Mouse (Mus musculus) ES-E14 (cell line): ENCODE measurements around the gene Nsmf. TPM values are rescaled to one million over a fixed set of nuclear protein-coding genes. Genes with fewer than 3 reads are reported as not detected.

ENCODE experiments used
- DNase-seq: peaks from one replicate; pipeline ENCODE4 v3.0.0-alpha.2; 2013; ENCODE audit warnings: low read depth, low spot score
- H3K27ac ChIP-seq: 2 replicates; pipeline ENCODE4 v1.5.1; 2012; ENCODE audit warnings: low read depth, mild to moderate bottlenecking, low read length, moderate library complexity, mixed read lengths; ENCODE audit not compliant: poor library complexity, insufficient read depth, severe bottlenecking
- H3K36me3 ChIP-seq: 2 replicates; pipeline ENCODE4 v1.6.1; 2012; ENCODE audit warnings: mild to moderate bottlenecking, low read length, moderate library complexity, mixed read lengths; ENCODE audit not compliant: control insufficient read depth, poor library complexity, insufficient read depth, severe bottlenecking
- H3K4me1 ChIP-seq, 2 experiments: fragments of 150-350 bp in 1 of 2; sonication (generic) in 1 of 2; 2 replicates each; pipeline ENCODE4 v1.6.1; 2012; ENCODE audit warnings: low read length in 2 of 2, mild to moderate bottlenecking in 1 of 2, mixed read lengths in 1 of 2; ENCODE audit not compliant: control insufficient read depth in 2 of 2, insufficient read depth in 2 of 2, poor library complexity in 1 of 2
- H3K4me3 ChIP-seq, 2 experiments: fragments of 150-350 bp in 1 of 2; sonication (generic) in 1 of 2; 2 replicates each; pipeline ENCODE4 v1.5.1; 2012; ENCODE audit warnings: low read length in 2 of 2, low read depth in 1 of 2, mild to moderate bottlenecking in 1 of 2, mixed read lengths in 1 of 2; ENCODE audit not compliant: insufficient read depth in 1 of 2, poor library complexity in 1 of 2, severe bottlenecking in 1 of 2
- H3K9ac ChIP-seq: 2 replicates; pipeline ENCODE4 v1.6.1; 2012; ENCODE audit warnings: low read depth, mild to moderate bottlenecking, low read length, mixed read lengths; ENCODE audit not compliant: poor library complexity, insufficient read depth, severe bottlenecking
- H3K9me3 ChIP-seq: fragments of 150-350 bp; sonication (generic); 2 replicates; pipeline ENCODE4 v1.6.1; 2012; ENCODE audit warnings: low read depth, mild to moderate bottlenecking, low read length; ENCODE audit not compliant: control insufficient read depth, insufficient read depth
- CHD2 ChIP-seq: IDR thresholded peaks from 2 replicates; pipeline ENCODE4 v1.6.1; 2014; ENCODE audit warnings: mild to moderate bottlenecking, low read depth, low read length, inconsistent platforms
- HCFC1 ChIP-seq: IDR thresholded peaks from 2 replicates; pipeline ENCODE4 v1.6.1; 2012; ENCODE audit warnings: low read length, inconsistent platforms, borderline replicate concordance; ENCODE audit not compliant: insufficient read depth
- MAFK ChIP-seq: IDR thresholded peaks from 2 replicates; pipeline ENCODE4 v1.6.1; 2014; ENCODE audit warnings: mild to moderate bottlenecking, low read depth, low read length, inconsistent platforms; ENCODE audit not compliant: insufficient read depth
- ZC3H11A ChIP-seq: IDR thresholded peaks from 2 replicates; pipeline ENCODE4 v1.6.1; 2012; ENCODE audit warnings: low read depth, mild to moderate bottlenecking, inconsistent platforms, low read length, borderline replicate concordance
- ZNF384 ChIP-seq: IDR thresholded peaks from 2 replicates; pipeline ENCODE4 v1.6.1; 2012; ENCODE audit warnings: low read depth, low read length, inconsistent platforms
- in situ Hi-C, 2 experiments: fragments of 600-800 bp; cut with MboI; formaldehyde crosslinking; loops; one replicate each; pipeline ENCODE4 v1.15.1; 2025; ENCODE audit warnings: low sequenced_read_pairs in 2 of 2, inconsistent platforms in 1 of 2; ENCODE audit not compliant: unreplicated experiment in 2 of 2
- total RNA-seq: library from RNA; depleted of rRNA; stranded (reverse); fragments of 300-350 nt; gene quantifications from 2 replicates; pipeline ENCODE4 v1.2.3, GENCODE M21; 2012; rRNA removed

The Nsmf gene
- 9.3 and 10.4 TPM in 2 replicates for total RNA-seq

- Histone ChIP-seq H3K9me3 (no peaks in the 10 kb centered on the region), H3K9ac (peak within 1 kb of the TSS; percentile 50), H3K36me3 (no peaks in the 10 kb centered on the region), H3K4me3 (peak within 1 kb of the TSS; percentile 72 to 83), H3K4me1 (peaks cover 0 to 10% of the 10 kb centered on the region in 2 experiments; a peak in 1 of 4 replicates), H3K27ac (no peak within 1 kb of the TSS)
- in situ Hi-C loops = no loop called here
- no peak for TF ChIP-seq CHD2
- no peak for TF ChIP-seq ZC3H11A
- no peak for TF ChIP-seq ZNF384
- no peak for TF ChIP-seq MAFK
- TF ChIP-seq HCFC1 = no peak
- peak; percentile 29 for DNase-seq
Measured at GRCm38 (mm10) chr2:25054221-25055067, at the start of gene Nsmf. TSS of gene Nsmf (plus strand) at chr2:25054355.

GRCm38 (mm10) chr2:25006767-25007166, 47.4 kb upstream of the Nsmf start:
- in situ Hi-C loops = no loop called here
- H3K9ac ChIP-seq = no peak overlapping the region
- DNase-seq = no peak
- H3K4me1 ChIP-seq = no peaks in the 10 kb centered on the region
- H3K27ac ChIP-seq = no peak overlapping the region
- no peaks in the 10 kb centered on the region for H3K9me3 ChIP-seq
- no peak overlapping the region for H3K4me3 ChIP-seq
- no peaks in the 10 kb centered on the region for H3K36me3 ChIP-seq
- TF ChIP-seq CHD2 (no peak), ZNF384 (no peak), HCFC1 (no peak), MAFK (no peak), ZC3H11A (no peak)

GRCm38 (mm10) chr2:25008250-25008649, 45.9 kb upstream of the Nsmf start:
- no peak overlapping the region for H3K4me3 ChIP-seq
- H3K36me3 ChIP-seq = no peaks in the 10 kb centered on the region
- TF ChIP-seq ZNF384 (no peak), ZC3H11A (no peak), MAFK (no peak), HCFC1 (no peak), CHD2 (no peak)
- H3K9ac ChIP-seq = no peak overlapping the region
- in situ Hi-C loops = no loop called here
- no peak overlapping the region for H3K27ac ChIP-seq
- no peaks in the 10 kb centered on the region for H3K4me1 ChIP-seq
- H3K9me3 ChIP-seq = no peaks in the 10 kb centered on the region
- no peak for DNase-seq

GRCm38 (mm10) chr2:25022678-25023077, 31.5 kb upstream of the Nsmf start:
- no peak for TF ChIP-seq CHD2
- TF ChIP-seq MAFK = no peak
- TF ChIP-seq ZNF384 = no peak
- TF ChIP-seq ZC3H11A = no peak
- TF ChIP-seq HCFC1 = no peak
- H3K4me1 ChIP-seq = peaks cover 2 to 6% of the 10 kb centered on the region in 2 experiments; a peak in 2 of 4 replicates
- H3K9ac ChIP-seq = no peak overlapping the region
- no peak overlapping the region for H3K4me3 ChIP-seq
- no peaks in the 10 kb centered on the region for H3K9me3 ChIP-seq
- in situ Hi-C loops = no loop called here
- DNase-seq = no peak
- no peaks in the 10 kb centered on the region for H3K36me3 ChIP-seq
- no peak overlapping the region for H3K27ac ChIP-seq
